Mouse (Mus musculus): Measurements from ENCODE around the gene Atat1.

Gene Atat1

GRCm38 (mm10) chr17:35918276-35919059, 8.6 kb upstream of the Atat1 start:
- intact Hi-C loops (cut with DNase I) = no loop called here

GRCm38 (mm10) chr17:35917463-35918251, 7.8 kb upstream of the Atat1 start:
- intact Hi-C loops (cut with DNase I) = no loop called here

- intact Hi-C loops (cut with DNase I) = no loop called here
Observed at GRCm38 (mm10) chr17:35917143-35917462, 7.2 kb upstream of the Atat1 start.

GRCm38 (mm10) chr17:35916297-35917142, 6.6 kb upstream of the Atat1 start, which contains the start of the genes Mrps18b and Ppp1r10:
Gene Mrps18b, minus strand, starts transcription at chr17:35916389.
Gene Ppp1r10, plus strand, starts transcription at chr17:35916434.
- intact Hi-C loops (cut with DNase I) = no loop called here

GRCm38 (mm10) chr17:35915538-35916296, 5.8 kb upstream of the Atat1 start:
- intact Hi-C loops (cut with DNase I) = no loop called here

DNA sequence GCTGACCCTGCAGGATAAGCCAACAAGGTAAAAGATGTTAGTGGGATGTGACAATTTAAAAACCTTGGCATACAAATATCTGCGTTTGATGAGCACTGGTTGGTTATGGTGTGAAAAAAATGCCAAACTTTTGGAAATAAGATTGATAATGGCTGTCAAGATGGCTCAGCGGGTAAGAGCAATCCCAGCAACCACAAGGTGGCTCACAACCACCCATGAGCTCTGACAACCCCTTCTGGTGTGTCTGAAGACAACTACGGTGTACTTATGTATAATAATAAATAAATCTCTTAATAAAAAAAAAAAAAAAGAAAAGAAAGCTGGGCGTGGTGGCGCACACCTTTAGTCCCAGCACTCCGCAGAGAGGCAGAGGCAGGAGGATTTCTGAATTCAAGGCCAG, 5.1 kb upstream of the Atat1 start:
- intact Hi-C loops (cut with DNase I) = loop anchor here (5.0 kb wide), 1 partner anchor 83 kb away; no protein-coding TSS in a partner anchor

DNA sequence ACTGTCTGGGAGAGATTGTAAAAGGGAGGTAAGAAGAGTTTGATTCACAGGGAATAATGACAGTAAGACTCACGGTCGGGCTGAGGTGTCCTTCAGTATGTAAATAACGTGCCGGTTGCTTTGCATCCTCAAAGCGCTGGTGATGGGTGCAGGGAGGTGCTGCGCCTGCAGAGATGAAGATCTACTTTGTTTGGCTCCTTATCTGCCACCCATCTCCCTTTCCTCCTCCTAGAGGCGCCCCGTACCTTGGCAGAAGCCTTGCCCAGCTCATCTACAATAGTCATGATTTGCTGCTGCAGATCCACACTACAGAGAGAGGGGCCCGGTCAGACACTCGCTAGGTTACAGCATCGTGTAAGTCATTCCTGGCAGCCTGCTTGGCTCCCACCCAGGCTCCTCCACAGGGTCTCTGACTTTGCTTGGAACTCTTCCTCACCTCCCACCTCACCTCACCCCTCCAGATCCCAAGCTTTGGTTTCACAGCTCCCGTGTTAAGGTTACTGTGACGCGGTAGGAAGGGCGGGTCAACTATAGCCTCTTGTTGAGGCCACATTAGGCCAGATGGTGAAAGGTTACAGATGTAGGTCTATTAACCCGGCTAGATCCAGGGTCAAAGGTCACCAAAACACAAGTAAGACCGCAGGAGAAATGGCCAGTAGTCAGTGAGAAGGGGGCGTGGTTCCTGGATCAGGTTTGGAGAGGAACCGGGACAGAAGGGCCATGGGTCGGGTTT, 523 bp downstream of the Atat1 start:
- intact Hi-C loops (cut with DNase I) = loop anchor here (5.0 kb wide), 1 partner anchor 37 kb away; no protein-coding TSS in a partner anchor

GRCm38 (mm10) chr17:35907609-35908008, 2.3 kb downstream of the Atat1 start:
- intact Hi-C loops (cut with DNase I) = loop anchor here (5.0 kb wide), 1 partner anchor 35 kb away; no protein-coding TSS in a partner anchor

GRCm38 (mm10) chr17:35905587-35905986, 4.3 kb downstream of the Atat1 start:
- intact Hi-C loops (cut with DNase I) = loop anchor here (5.0 kb wide), 1 partner anchor 33 kb away; no protein-coding TSS in a partner anchor

- intact Hi-C loops (cut with DNase I) = no loop called here
Observed at GRCm38 (mm10) chr17:35903992-35904355, 5.9 kb downstream of the Atat1 start.

DNA sequence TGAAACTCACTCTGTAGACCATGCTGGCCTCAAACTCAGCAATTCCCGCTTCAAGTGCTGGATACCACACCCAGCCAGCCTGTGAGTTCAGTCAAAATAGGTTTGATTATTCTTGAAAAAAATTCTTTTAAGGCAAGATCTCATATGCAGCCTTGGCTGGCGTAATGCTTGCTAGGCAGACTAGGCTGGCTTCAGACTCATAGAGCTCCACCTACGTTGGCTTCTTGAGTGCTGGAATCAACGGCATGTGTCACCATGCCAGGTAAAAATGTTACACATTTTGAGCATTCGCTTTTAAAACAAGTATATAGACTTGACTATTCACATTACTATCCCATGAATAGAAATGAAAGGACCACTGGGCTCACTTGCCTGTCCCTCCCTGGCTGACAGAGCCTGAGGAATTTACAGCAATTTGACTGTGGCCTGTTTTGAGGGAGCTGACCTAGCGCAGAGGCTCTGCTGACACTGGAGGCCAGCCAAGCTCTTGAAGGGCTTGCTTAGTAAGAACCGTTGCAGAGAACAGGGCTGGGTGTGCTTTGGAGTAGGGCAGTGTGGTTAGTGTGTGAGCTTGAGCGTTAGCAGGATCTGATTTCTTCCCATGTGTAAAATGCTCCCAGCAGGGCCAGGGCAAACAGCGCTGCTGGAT, 6.4 kb downstream of the Atat1 start:
- intact Hi-C loops (cut with DNase I) = no loop called here

GRCm38 (mm10) chr17:35900636-35901035, 9.2 kb downstream of the Atat1 start:
- intact Hi-C loops (cut with DNase I) = no loop called here

GRCm38 (mm10) chr17:35897644-35898573, 12.0 kb downstream of the Atat1 start:
- intact Hi-C loops (cut with DNase I) = no loop called here

DNA sequence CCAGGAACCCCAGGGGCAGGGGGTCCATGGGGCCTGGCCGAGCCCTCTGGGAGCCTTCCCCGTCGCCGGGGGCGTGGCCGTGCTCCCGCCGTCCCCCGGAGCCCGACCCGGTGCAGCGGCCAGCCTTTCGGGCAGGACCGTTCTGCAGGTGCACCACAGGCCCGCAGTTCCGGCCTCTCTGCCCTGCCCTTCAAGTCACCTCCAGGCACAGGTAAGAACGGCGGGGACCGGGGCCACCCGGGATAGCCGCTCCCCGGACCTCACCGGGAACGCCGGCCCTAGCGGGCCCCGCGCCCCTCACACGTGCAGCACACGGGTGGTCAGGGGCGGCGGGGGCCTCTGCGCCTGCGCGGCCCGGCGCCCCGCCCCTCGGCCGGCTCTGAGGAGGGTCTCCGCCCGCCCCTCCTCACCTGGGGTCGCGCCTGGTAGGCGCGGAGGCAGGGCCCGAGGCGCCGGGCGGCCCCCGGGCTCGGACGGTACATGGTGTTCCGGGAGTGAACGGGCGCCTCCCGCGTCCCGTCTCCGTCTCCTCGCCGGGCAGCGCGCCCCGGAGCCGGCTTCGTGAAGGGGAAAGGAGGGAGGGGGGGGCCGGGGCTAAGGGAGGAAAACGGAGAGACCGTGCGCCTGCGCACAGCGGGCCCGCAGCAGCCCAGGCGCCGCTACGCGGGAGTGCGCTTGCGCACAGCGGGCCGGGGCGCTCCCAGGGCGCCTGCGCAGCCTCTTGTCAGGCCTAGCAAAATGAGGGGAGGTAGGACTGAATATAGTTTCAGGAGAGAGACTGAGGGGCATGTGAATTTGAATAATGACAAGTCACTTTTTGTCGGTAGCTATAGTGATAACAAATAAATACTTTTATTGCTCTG, 12.9 kb downstream of the Atat1 start, which contains the start of gene 2310061I04Rik:
Gene 2310061I04Rik (minus strand): TSS at position 651 of the 863 bp plus-strand sequence.
- intact Hi-C loops (cut with DNase I) = no loop called here

DNA sequence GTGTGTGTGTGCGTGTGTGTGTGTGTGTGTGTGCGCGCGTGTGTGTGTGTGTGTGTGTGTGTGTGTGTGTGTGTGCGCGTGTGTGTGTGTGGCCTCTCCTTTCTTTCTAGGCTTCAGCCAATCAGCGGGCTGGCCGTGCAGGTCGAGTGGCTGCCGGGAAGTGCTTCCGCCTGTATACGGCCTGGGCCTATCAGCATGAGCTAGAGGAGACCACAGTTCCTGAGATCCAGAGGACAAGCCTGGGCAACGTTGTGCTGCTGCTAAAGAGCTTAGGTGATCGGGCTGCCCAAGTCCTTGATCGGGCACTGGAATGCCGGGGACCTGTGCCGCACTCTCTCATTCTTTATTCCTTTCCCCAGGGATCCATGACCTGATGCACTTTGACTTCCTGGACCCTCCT, 22.1 kb downstream of the Atat1 start:
- intact Hi-C loops (cut with DNase I) = no loop called here

DNA sequence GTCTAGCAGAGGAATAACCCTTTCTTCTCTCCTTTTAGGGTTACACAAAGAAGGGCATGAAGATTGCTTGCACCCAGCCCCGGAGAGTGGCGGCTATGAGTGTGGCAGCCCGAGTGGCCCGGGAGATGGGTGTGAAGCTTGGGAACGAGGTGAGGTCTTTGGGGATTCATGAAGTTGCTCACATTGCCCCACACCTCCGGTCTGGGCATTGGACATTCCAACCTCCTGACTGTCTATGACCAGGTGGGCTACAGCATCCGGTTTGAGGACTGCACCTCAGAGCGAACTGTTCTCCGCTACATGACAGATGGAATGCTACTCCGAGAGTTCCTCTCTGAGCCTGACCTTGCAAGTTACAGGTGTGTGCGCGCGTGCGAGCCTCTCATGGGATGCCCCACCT, 26.1 kb downstream of the Atat1 start:
- intact Hi-C loops (cut with DNase I) = no loop called here

DNA sequence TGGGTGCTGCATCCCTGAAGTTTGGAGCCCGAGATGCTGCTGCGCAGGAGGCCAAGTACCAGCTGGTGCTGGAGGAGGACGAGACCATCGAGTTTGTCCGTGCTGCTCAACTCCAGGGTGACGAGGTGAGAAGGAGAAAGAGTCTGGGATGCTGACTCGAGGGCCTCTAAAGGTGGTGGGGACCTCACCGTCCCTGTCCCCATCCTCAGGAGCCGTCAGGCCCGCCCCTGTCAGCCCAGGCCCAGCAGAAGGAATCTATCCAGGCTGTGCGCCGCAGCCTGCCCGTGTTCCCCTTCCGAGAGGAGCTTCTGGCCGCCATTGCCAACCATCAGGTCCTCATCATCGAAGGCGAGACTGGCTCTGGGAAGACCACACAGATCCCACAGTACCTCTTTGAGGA, 27.0 kb downstream of the Atat1 start:
- intact Hi-C loops (cut with DNase I) = no loop called here
